Mouse (Mus musculus) erythroid progenitor cell, adult 5-6 weeks (primary cell): ENCODE data around the gene Plxnc1. TPM values are rescaled to one million over a fixed set of nuclear protein-coding genes. Genes with fewer than 3 reads are reported as not detected.

Source experiments
- ATAC-seq: replicated peaks from 2 replicates; pipeline ENCODE4 v1.8.0; 2016; ENCODE audit warnings: moderate number of reproducible peaks, mild to moderate bottlenecking, moderate TSS enrichment, inconsistent platforms; ENCODE audit not compliant: poor library complexity, low FRiP score, severe bottlenecking
- total RNA-seq, 2 experiments: library from RNA; stranded (forward) in 1 of 2; stranded (reverse) in 1 of 2; fragments of 150-400 nt in 1 of 2; fragments of 186-747, 209-891 nt in 1 of 2; gene quantifications; 2 replicates each; pipeline versions ENCODE4 v1.2.3 to v1.2.4; 2015 to 2017; ENCODE audit warnings: low replicate concordance in 2 of 2

Gene Plxnc1
- total RNA-seq, 2 experiments from 2014 or later = 8.7 to 18.4 TPM

- 0 out of 2 replicates have a peak, but pooled peaks have one; percentile 35 for ATAC-seq
These were observed 116.5 kb downstream of the Plxnc1 start for GRCm38 (mm10) chr10:94827890-94828733.

- no peak for ATAC-seq
These were observed 117.3 kb downstream of the Plxnc1 start for GRCm38 (mm10) chr10:94827325-94827724.

- ATAC-seq = no peak
These were observed 118.2 kb downstream of the Plxnc1 start for GRCm38 (mm10) chr10:94826436-94826835.

GRCm38 (mm10) chr10:94825951-94826350 is 118.7 kb downstream of the Plxnc1 start:
- no peak for ATAC-seq

GRCm38 (mm10) chr10:94823971-94824760 is 120.5 kb downstream of the Plxnc1 start:
- ATAC-seq = no peak

- no peak for ATAC-seq
These were observed 125.6 kb downstream of the Plxnc1 start for GRCm38 (mm10) chr10:94818781-94819665.

GRCm38 (mm10) chr10:94818127-94818526 is 126.5 kb downstream of the Plxnc1 start:
- ATAC-seq = no peak

GRCm38 (mm10) chr10:94811907-94812851 is 132.5 kb downstream of the Plxnc1 start:
- no peak for ATAC-seq

- ATAC-seq = no peak
These were observed 134.6 kb downstream of the Plxnc1 start for GRCm38 (mm10) chr10:94809946-94810472.

GRCm38 (mm10) chr10:94808275-94808674 is 136.4 kb downstream of the Plxnc1 start:
- ATAC-seq = no peak

- ATAC-seq = no peak
These were observed 137.3 kb downstream of the Plxnc1 start for GRCm38 (mm10) chr10:94807323-94807722.

GRCm38 (mm10) chr10:94804909-94805220 is 139.8 kb downstream of the Plxnc1 start:
- no peak for ATAC-seq

GRCm38 (mm10) chr10:94804029-94804908 is 140.4 kb downstream of the Plxnc1 start:
- ATAC-seq = no peak

- ATAC-seq = no peak
These were observed 143.8 kb downstream of the Plxnc1 start for GRCm38 (mm10) chr10:94800677-94801354.

GRCm38 (mm10) chr10:94799485-94800239 is 145.0 kb downstream of the Plxnc1 start:
- ATAC-seq = no peak

GRCm38 (mm10) chr10:94798128-94798527 is 146.5 kb downstream of the Plxnc1 start:
- ATAC-seq = no peak
